Mouse (Mus musculus) left cerebral cortex, adult 2 months (tissue): ENCODE measurements at regions not wholly inside any gene's neighbourhood (a gene's known extent, or its start where the extent isn't known, plus 50 kb on each side); places are given as distances from the start of the nearest gene placed in this dataset.

Experiments
- DNase-seq, 2 experiments: peaks; one replicate each; pipeline ENCODE4 v3.0.0; 2021 to 2022; ENCODE audit warnings: low spot score in 2 of 2, mixed read lengths in 1 of 2; ENCODE audit errors: extremely low spot score in 1 of 2
- H3K27ac ChIP-seq: fragments of 200-600 bp; 2 replicates; pipeline ENCODE4 v1.8.1; 2022
- H3K4me3 ChIP-seq: fragments of 200-600 bp; 2 replicates; pipeline ENCODE4 v1.8.1; 2022
- CTCF ChIP-seq: fragments of 200-600 bp; IDR thresholded peaks from 2 replicates; pipeline ENCODE4 v1.8.1; 2022; ENCODE audit warnings: antibody characterized with exemption, mild to moderate bottlenecking, moderate library complexity
- intact Hi-C: fragments of 180-260 bp; cut with DNase I; formaldehyde crosslinking; loops from one replicate; pipeline ENCODE4 v1.15.1; 2025

DNA sequence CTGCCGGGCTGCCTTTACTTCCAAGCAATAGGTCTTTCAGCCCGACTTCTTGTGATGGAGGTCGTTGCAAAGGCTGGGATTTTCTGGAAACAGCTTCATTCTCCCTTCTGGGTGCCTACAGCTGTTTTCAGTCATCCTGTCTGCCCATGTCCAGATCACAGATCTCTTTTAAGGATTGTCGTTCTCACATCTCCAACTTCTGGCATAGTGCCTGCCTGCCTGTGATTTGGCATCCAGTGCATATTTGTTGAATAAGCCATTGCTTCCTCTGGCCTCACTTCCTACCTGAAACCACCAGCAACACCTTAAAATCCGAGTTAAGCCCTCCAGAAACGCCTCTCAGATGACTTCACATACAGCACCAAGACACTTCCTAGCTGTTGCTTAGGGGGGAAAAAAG lies 88.4 kb upstream of the Bnip2 start:
- DNase-seq, result no peak
- intact Hi-C loops, result no loop called here
- H3K4me3 ChIP-seq, result no peak overlapping the region
- no peak overlapping the region for H3K27ac ChIP-seq
- TF ChIP-seq CTCF, result no peak

DNA sequence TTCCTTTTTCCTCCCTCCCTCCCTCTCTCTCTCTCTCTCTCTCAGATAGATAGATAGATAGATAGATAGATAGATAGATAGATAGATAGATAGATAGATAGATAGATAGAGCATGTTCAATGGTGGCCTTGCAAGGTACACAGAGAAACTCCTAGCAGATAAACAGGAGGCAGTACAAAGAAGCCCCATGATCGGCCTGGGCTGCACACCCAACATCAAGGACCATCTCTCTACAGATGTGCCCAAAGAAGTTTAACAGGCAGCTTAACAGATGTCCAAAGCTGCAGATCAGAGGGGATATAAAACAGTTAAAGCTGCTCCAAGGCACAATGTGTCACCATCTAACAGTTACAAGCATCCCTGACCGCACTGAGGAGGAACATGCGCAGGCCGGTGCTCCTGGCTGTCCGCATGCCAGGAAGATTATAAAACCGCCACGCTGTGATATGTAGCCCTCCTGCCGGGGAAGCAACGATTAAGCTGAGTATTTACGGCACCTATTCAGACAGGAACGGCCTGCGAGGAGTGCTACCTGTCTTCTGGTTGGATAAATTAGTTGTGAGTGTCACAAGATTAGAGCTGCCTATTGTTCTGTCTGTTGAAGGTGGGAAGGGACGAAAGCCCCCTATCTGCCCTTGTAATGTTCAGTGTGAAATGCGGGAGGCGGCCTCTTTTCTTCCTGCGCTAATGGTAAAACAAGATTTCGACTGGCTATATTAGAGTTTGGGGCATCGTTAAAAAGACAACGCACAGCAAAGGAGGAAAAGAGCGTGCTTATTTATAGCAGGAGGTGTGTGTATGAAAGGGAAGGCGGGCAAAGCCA lies 81.9 kb upstream of the Bnip2 start:
- no peak for TF ChIP-seq CTCF
- H3K27ac ChIP-seq, result no peak overlapping the region
- DNase-seq, result no peak
- intact Hi-C loops, result no loop called here
- H3K4me3 ChIP-seq, result no peak overlapping the region; the same call in 1 of the 2 replicates

DNA sequence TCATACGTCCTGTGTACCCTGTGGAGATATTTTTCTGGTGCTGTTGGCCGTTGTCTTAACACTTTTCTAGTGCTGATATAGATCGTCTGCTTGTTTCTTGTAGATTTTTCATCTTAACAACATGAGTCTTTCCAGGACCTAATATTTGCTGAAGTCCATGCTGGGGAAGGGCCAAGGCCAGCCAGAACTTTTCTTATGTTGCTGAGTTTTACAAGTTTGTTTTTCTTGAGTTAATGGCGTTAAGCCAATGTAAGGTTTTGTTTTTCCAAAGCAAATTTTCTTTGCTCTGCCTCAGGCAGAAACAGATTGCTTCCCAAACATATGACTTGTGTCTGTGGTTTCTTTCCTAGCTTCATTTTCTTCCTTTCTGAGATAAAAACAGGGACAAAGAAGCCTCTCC lies 78.6 kb upstream of the Bnip2 start:
- no peak for DNase-seq
- Histone ChIP-seq H3K27ac (no peak overlapping the region), H3K4me3 (no peak overlapping the region)
- intact Hi-C loops, result no loop called here
- TF ChIP-seq CTCF, result no peak

GRCm38 (mm10) chr9:69928126-69928525 lies 61.1 kb upstream of the Bnip2 start:
- Histone ChIP-seq H3K27ac (no peak overlapping the region), H3K4me3 (no peak overlapping the region)
- intact Hi-C loops, result no loop called here
- DNase-seq, result no peak
- no peak; the same call in 1 of the 2 replicates for TF ChIP-seq CTCF

GRCm38 (mm10) chr9:69937863-69938262 lies 51.4 kb upstream of the Bnip2 start:
- H3K27ac ChIP-seq, result no peak overlapping the region
- TF ChIP-seq CTCF, result no peak; the same call in 1 of the 2 replicates

More at GRCm38 (mm10) chr9:69937863-69938262, 51.4 kb upstream of the Bnip2 start:
- intact Hi-C loops, result no loop called here
- no peak for DNase-seq
- no peak overlapping the region for H3K4me3 ChIP-seq
